Mouse (Mus musculus) erythroid progenitor cell, adult 5-6 weeks (primary cell): ENCODE results near the gene Prrg3. TPM values are rescaled to one million over a fixed set of nuclear protein-coding genes. Genes with fewer than 3 reads are reported as not detected.

Experiments
- total RNA-seq, 2 experiments: library from RNA; stranded (forward) in 1 of 2; stranded (reverse) in 1 of 2; fragments of 150-400 nt in 1 of 2; fragments of 186-747, 209-891 nt in 1 of 2; gene quantifications; 2 replicates each; pipeline versions ENCODE4 v1.2.3 to v1.2.4; 2015 to 2017; ENCODE audit warnings: low replicate concordance in 2 of 2

The Prrg3 gene
- total RNA-seq, 2 experiments from 2014 or later: not detected

Other genes with a start within 250 kb of the Prrg3 start
- 18.0 and 20.9 TPM in 2 replicates for gene Vma21, start 146.7 kb upstream of the Prrg3 start, total RNA-seq (2015; ENCODE audit: low replicate concordance)
- 1.7 and 5.6 TPM in 2 replicates for gene Vma21, start 146.7 kb upstream of the Prrg3 start, total RNA-seq (2017; ENCODE audit: low replicate concordance)
- gene Gm1141, start 41.6 kb upstream of the Prrg3 start, total RNA-seq (2015; ENCODE audit: low replicate concordance): not detected in 2 replicates
- not detected in 2 replicates for gene Gm1141, start 41.6 kb upstream of the Prrg3 start, total RNA-seq (2017; ENCODE audit: low replicate concordance)
- not detected in 2 replicates for gene Fate1, start 10.4 kb downstream of the Prrg3 start, total RNA-seq (2015; ENCODE audit: low replicate concordance)
- gene Fate1, start 10.4 kb downstream of the Prrg3 start, total RNA-seq (2017; ENCODE audit: low replicate concordance): not detected in 2 replicates
- gene Cnga2, start 29.2 kb downstream of the Prrg3 start, total RNA-seq (2015; ENCODE audit: low replicate concordance): not detected in 2 replicates
- not detected in 2 replicates for gene Cnga2, start 29.2 kb downstream of the Prrg3 start, total RNA-seq (2017; ENCODE audit: low replicate concordance)